ENCODE assay signal across 16 mouse cellular contexts in the genomic region with DNA sequence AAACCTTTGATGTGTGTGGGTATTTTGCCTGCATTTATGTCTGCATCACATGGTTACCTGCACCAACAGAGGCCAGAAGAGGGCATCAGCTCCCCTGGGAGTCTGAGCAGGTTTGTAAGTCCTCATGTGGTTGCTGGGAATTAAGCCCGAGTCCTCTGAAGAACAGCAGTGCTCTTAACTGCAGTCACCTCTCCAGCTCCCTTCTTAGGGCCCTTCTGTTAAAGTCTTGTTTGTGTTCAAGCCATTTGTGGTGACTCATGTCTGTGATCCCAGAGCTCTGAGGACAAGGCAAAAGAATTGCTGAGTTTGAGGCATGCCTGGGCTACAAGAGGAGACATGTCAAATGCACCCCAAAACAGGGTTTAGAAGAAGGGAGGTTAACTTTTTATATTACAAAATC. TPM values are rescaled to one million over a fixed set of nuclear protein-coding genes. Genes with fewer than 3 reads are reported as not detected.
DNase-seq lines count a peak whose midpoint lies in the region; ATAC-seq and TF ChIP-seq lines count a peak whose summit lies in the region.
"Had no signal": no experiment of that assay in that cellular context is flagged by ENCODE, and none has a peak within 500 bp of the region (broad histone marks: within the 10 kb centered on the region; RNA-seq: fewer than 3 reads in every experiment).

No protein-coding gene starts in this region.

- 0 out of 2 replicates have a peak, but pooled peaks have one; percentile 9 for TF ChIP-seq CTCF in kidney, postnatal 0 days (IDR thresholded peaks at IDR 0.05; ENCODE audit: low read depth)
- TF ChIP-seq CTCF in MEL (IDR thresholded peaks at IDR 0.05 in 2 of 3, conservative IDR thresholded peaks at IDR 0.05 in 1 of 3; ENCODE audit: control insufficient read depth in 1 of 3, insufficient read depth in 1 of 3, low read depth in 2 of 3, low read length in 3 of 3, poor library complexity in 1 of 3, severe bottlenecking in 1 of 3): peak in 2 of 3 experiments; percentile 21 to 34; a peak in 2 of 6 replicates

- H3K4me1 ChIP-seq in kidney, postnatal 0 days (replicated peaks; ENCODE audit: insufficient read depth, low read length): peaks cover 6% of the 10 kb centered on the region; the same call in 1 of the 2 replicates
- peaks cover 5 to 22% of the 10 kb centered on the region in 2 experiments for H3K4me1 ChIP-seq in MEL (ENCODE audit: control insufficient read depth in 1 of 2, insufficient read depth in 2 of 2, low read length in 2 of 2)
- peaks cover 13% of the 10 kb centered on the region; the same call in 1 of the 2 replicates for H3K4me1 ChIP-seq in stomach, embryonic 15.5 days

- peak overlapping the region; percentile 54; the same call in 1 of the 2 replicates for H3K27ac ChIP-seq in kidney, postnatal 0 days
- no peak overlapping the region for H3K27ac ChIP-seq in MEL (ENCODE audit: control insufficient read depth, low read depth, low read length)
- peak overlapping the region; percentile 71; the same call in 1 of the 2 replicates for H3K27ac ChIP-seq in stomach, embryonic 15.5 days
- H3K27ac ChIP-seq: hindbrain, embryonic 10.5 days; midbrain, embryonic 13.5 days had no signal

- TF ChIP-seq RAD21 in MEL (IDR thresholded peaks at IDR 0.05; ENCODE audit: low read depth, low read length): no peak

- no peaks in the 10 kb centered on the region for H3K9me3 ChIP-seq in kidney, postnatal 0 days (replicated peaks; ENCODE audit: low read length)
- H3K9me3 ChIP-seq in MEL (replicated peaks; ENCODE audit: insufficient read depth, low read length): no peaks in the 10 kb centered on the region
- no peaks in the 10 kb centered on the region for H3K9me3 ChIP-seq in stomach, embryonic 15.5 days
- H3K9me3 ChIP-seq: forebrain, embryonic 12.5 days; hindbrain, embryonic 10.5 days; limb, embryonic 15.5 days; midbrain, embryonic 13.5 days had no signal

- no peaks in the 10 kb centered on the region for H3K36me3 ChIP-seq in kidney, postnatal 0 days (ENCODE audit: insufficient read depth, low read length)
- peaks cover 0 to 14% of the 10 kb centered on the region in 2 experiments; a peak in 2 of 4 replicates for H3K36me3 ChIP-seq in MEL (ENCODE audit: control insufficient read depth in 1 of 2, insufficient read depth in 2 of 2, low read length in 2 of 2)
- H3K36me3 ChIP-seq in stomach, embryonic 15.5 days: no peaks in the 10 kb centered on the region

- TF ChIP-seq POLR2A in MEL (IDR thresholded peaks at IDR 0.05; ENCODE audit: control insufficient read depth in 1 of 2, insufficient read depth in 1 of 2, low read depth in 1 of 2, low read length in 2 of 2, poor library complexity in 1 of 2): no peak

- no peak overlapping the region for H3K9ac ChIP-seq in kidney, postnatal 0 days (ENCODE audit: low read depth, low read length)
- no peak overlapping the region for H3K9ac ChIP-seq in MEL (ENCODE audit: control insufficient read depth, low read depth, low read length, poor library complexity, severe bottlenecking)
- no peak overlapping the region for H3K9ac ChIP-seq in stomach, embryonic 15.5 days
- H3K9ac ChIP-seq: forebrain, embryonic 12.5 days; limb, embryonic 15.5 days; midbrain, embryonic 13.5 days had no signal

- no peak for TF ChIP-seq EP300 in MEL (IDR thresholded peaks at IDR 0.05; ENCODE audit: low read depth in 1 of 2, low read length in 2 of 2)

- DNase-seq in kidney, postnatal 0 days (ENCODE audit: low spot score): no peak
- no peak for DNase-seq in kidney, postnatal 10 days
- DNase-seq in MEL (ENCODE audit: low read depth, low spot score): no peak
- peak; percentile 55 for DNase-seq in fibroblast of lung, adult 2 months (ENCODE audit: low read depth)
- no peak for DNase-seq in yolk sac, embryonic 10.5 days (ENCODE audit: low spot score)
- no peak for DNase-seq in frontal cortex, postnatal 14 days (ENCODE audit: low spot score in 2 of 2)
- DNase-seq: adrenal gland, postnatal 25 days; cerebellum, postnatal 14 days; heart, adult 2 months; kidney, adult 11 months had no signal

- WGBS in kidney, postnatal 0 days: 63% methylated on average over 1 of the region's 1 CpGs
- WGBS in stomach, embryonic 15.5 days: 66% methylated on average over 1 of the region's 1 CpGs

- H3K27me3 ChIP-seq in kidney, postnatal 0 days (ENCODE audit: insufficient read depth, low read length): no peaks in the 10 kb centered on the region
- H3K27me3 ChIP-seq in MEL (ENCODE audit: control insufficient read depth in 1 of 2, insufficient read depth in 2 of 2, low read length in 2 of 2): no peaks in the 10 kb centered on the region
- no peaks in the 10 kb centered on the region for H3K27me3 ChIP-seq in stomach, embryonic 15.5 days (replicated peaks)
- H3K27me3 ChIP-seq: CH12.LX; forebrain, embryonic 12.5 days; limb, embryonic 15.5 days; midbrain, embryonic 13.5 days had no signal

- H3K4me2 ChIP-seq in kidney, postnatal 0 days (ENCODE audit: low read length): no peak overlapping the region
- no peak overlapping the region for H3K4me2 ChIP-seq in stomach, embryonic 15.5 days
- H3K4me2 ChIP-seq: forebrain, embryonic 12.5 days; limb, embryonic 15.5 days; midbrain, embryonic 13.5 days had no signal

- no peak for ATAC-seq in kidney, postnatal 0 days (replicated peaks; ENCODE audit: low FRiP score, low read depth)
- ATAC-seq in stomach, embryonic 15.5 days (ENCODE audit: insufficient read depth, low FRiP score, low read depth): no peak
- ATAC-seq: midbrain, embryonic 13.5 days had no signal

- H3K79me2 ChIP-seq in MEL (ENCODE audit: control insufficient read depth, insufficient read depth, low read length, poor library complexity): no peaks in the 10 kb centered on the region

- no peak overlapping the region for H3K4me3 ChIP-seq in kidney, postnatal 0 days (replicated peaks; ENCODE audit: low read depth, low read length)
- H3K4me3 ChIP-seq in MEL (ENCODE audit: control insufficient read depth in 1 of 2, insufficient read depth in 1 of 2, low read depth in 2 of 2, low read length in 2 of 2): no peak overlapping the region
- no peak overlapping the region for H3K4me3 ChIP-seq in stomach, embryonic 15.5 days (replicated peaks)
- H3K4me3 ChIP-seq: forebrain, embryonic 12.5 days; heart, adult 2 months; hindbrain, embryonic 10.5 days; limb, embryonic 15.5 days; midbrain, embryonic 13.5 days had no signal

TF ChIP-seq in MEL, 35 proteins besides CTCF, POLR2A, EP300 and RAD21:
- 0 out of 2 replicates have a peak, but pooled peaks have one; percentile 3 for TF ChIP-seq SMC3 (IDR thresholded peaks at IDR 0.05; ENCODE audit: low read depth, low read length)
- no peak for TF ChIP-seq MEF2A (IDR thresholded peaks at IDR 0.05; ENCODE audit: extremely low read depth, insufficient replicate concordance, low read depth, low read length, poor library complexity, severe bottlenecking)
- TF ChIP-seq TAL1 (IDR thresholded peaks at IDR 0.05; ENCODE audit: low read length): no peak
- no peak for TF ChIP-seq NRF1 (IDR thresholded peaks at IDR 0.05; ENCODE audit: insufficient read depth, low read depth, low read length, poor library complexity, severe bottlenecking)
- no peak for TF ChIP-seq MAFK (IDR thresholded peaks at IDR 0.05; ENCODE audit: borderline replicate concordance, low read depth, low read length)
- TF ChIP-seq MYC (IDR thresholded peaks at IDR 0.05; ENCODE audit: low read depth, low read length): no peak
- TF ChIP-seq USF1 (IDR thresholded peaks at IDR 0.05; ENCODE audit: low read depth, low read length): no peak
- no peak for TF ChIP-seq MXI1 (IDR thresholded peaks at IDR 0.05; ENCODE audit: low read depth, low read length)

RNA-seq across cellular contexts. Expression of gene Atg14, which starts 38.0 kb away (rescaled TPM):
- 13.8 and 13.9 TPM in 2 replicates for polyA plus RNA-seq in kidney, postnatal 0 days (2015; fragmentation: Nextera tagmentation; extraction: Ambion mirVana)
- 2.5 and 3.1 TPM in 2 replicates for total RNA-seq in MEL (2012; rRNA removed)
- polyA plus RNA-seq in MEL (2012; ENCODE audit: insufficient read depth in 1 of 2, insufficient read length in 2 of 2, low read depth in 1 of 2, low replicate concordance in 2 of 2, missing spikeins in 1 of 2): 1 to 10 TPM in 1 of 2 experiments, not detected in 1; 5.7 TPM
- polyA plus RNA-seq in stomach, embryonic 15.5 days (2015; fragmentation: Nextera tagmentation; extraction: Ambion mirVana): 11.9 and 13.6 TPM in 2 replicates
